Mouse (Mus musculus) intestine, embryonic 15.5 days (tissue): ENCODE results near the gene Lmo7. TPM values are rescaled to one million over a fixed set of nuclear protein-coding genes. Genes with fewer than 3 reads are reported as not detected.

Source experiments
- ATAC-seq: fragments of 200-750 bp; cut with Nextera tagmentation; 2 replicates; pipeline ENCODE4 v1.8.0; 2017; ENCODE audit warnings: moderate TSS enrichment, moderate library complexity
- H3K27ac ChIP-seq: fragments of 300-500 bp; sonication (generic); 2 replicates; pipeline ENCODE4 v1.5.1; 2015; ENCODE audit warnings: mild to moderate bottlenecking, inconsistent platforms
- H3K27me3 ChIP-seq: fragments of 300-500 bp; sonication (generic); replicated peaks from 2 replicates; pipeline ENCODE4 v1.6.1; 2015; ENCODE audit warnings: inconsistent platforms
- H3K36me3 ChIP-seq: fragments of 300-500 bp; sonication (generic); 2 replicates; pipeline ENCODE4 v1.6.1; 2015; ENCODE audit warnings: inconsistent platforms
- H3K4me1 ChIP-seq: fragments of 300-500 bp; sonication (generic); replicated peaks from 2 replicates; pipeline ENCODE4 v1.6.1; 2015; ENCODE audit warnings: inconsistent platforms
- H3K4me2 ChIP-seq: fragments of 300-500 bp; sonication (generic); replicated peaks from 2 replicates; pipeline ENCODE4 v1.6.1; 2015; ENCODE audit warnings: mild to moderate bottlenecking, inconsistent platforms
- H3K4me3 ChIP-seq: fragments of 300-500 bp; sonication (generic); replicated peaks from 2 replicates; pipeline ENCODE4 v1.5.1; 2015; ENCODE audit warnings: inconsistent platforms
- H3K9ac ChIP-seq: fragments of 300-500 bp; sonication (generic); 2 replicates; pipeline ENCODE4 v1.6.1; 2015; ENCODE audit warnings: inconsistent platforms
- H3K9me3 ChIP-seq: fragments of 300-500 bp; sonication (generic); 2 replicates; pipeline ENCODE4 v1.6.1; 2016; ENCODE audit warnings: inconsistent platforms
- WGBS: fragments of 180-500 bp; shearing (Covaris S2); methylation state at CpG from one replicate; pipeline ENCODE4 v1.1.7; 2015; 5-methylcytosine and 5-hydroxymethylcytosine counted together
- polyA plus RNA-seq: library from polyadenylated mRNA; unstranded; fragments of >200 nt; fragmentation: Nextera tagmentation; extraction: Ambion mirVana; gene quantifications from 2 replicates; pipeline ENCODE4 v1.2.1, GENCODE M21; 2015

Lmo7 gene
- polyA plus RNA-seq, 1 experiment from 2014 or later, result 19.5 TPM

- Histone ChIP-seq H3K9me3 (no peaks in the 10 kb centered on the region), H3K9ac (no peak overlapping the region), H3K27ac (no peak overlapping the region), H3K4me1 (no peaks in the 10 kb centered on the region), H3K4me3 (no peak overlapping the region), H3K27me3 (no peaks in the 10 kb centered on the region), H3K36me3 (peaks cover 3% of the 10 kb centered on the region), H3K4me2 (no peak overlapping the region)
- 84% methylated on average over 6 of the region's 6 CpGs for WGBS
- ATAC-seq, result no peak
Measured at GRCm38 (mm10) chr14:101898250-101898649, 168.5 kb downstream of the Lmo7 start.

GRCm38 (mm10) chr14:101901496-101901895 lies 171.7 kb downstream of the Lmo7 start:
- WGBS, result 43% methylated on average over 7 of the region's 7 CpGs
- ATAC-seq, result no peak
- Histone ChIP-seq H3K4me1 (no peaks in the 10 kb centered on the region), H3K4me3 (no peak overlapping the region), H3K9ac (no peak overlapping the region), H3K36me3 (peaks cover 3% of the 10 kb centered on the region), H3K4me2 (no peak overlapping the region), H3K27ac (no peak overlapping the region), H3K9me3 (no peaks in the 10 kb centered on the region), H3K27me3 (no peaks in the 10 kb centered on the region)

- Histone ChIP-seq H3K27me3 (no peaks in the 10 kb centered on the region), H3K4me3 (no peak overlapping the region), H3K27ac (no peak overlapping the region), H3K4me2 (no peak overlapping the region), H3K9ac (no peak overlapping the region), H3K9me3 (no peaks in the 10 kb centered on the region), H3K4me1 (no peaks in the 10 kb centered on the region), H3K36me3 (peaks cover 3% of the 10 kb centered on the region)
- WGBS, result 80% methylated on average over 7 of the region's 7 CpGs
- no peak for ATAC-seq
Measured at GRCm38 (mm10) chr14:101901976-101902375, 172.2 kb downstream of the Lmo7 start.

- ATAC-seq, result no peak
- WGBS, result 79% methylated on average over 5 of the region's 5 CpGs
Measured at GRCm38 (mm10) chr14:101903722-101904121, 174.0 kb downstream of the Lmo7 start.

GRCm38 (mm10) chr14:101911983-101912382 lies 182.2 kb downstream of the Lmo7 start:
- Histone ChIP-seq H3K36me3 (no peaks in the 10 kb centered on the region), H3K9me3 (no peaks in the 10 kb centered on the region), H3K27ac (no peak overlapping the region), H3K27me3 (no peaks in the 10 kb centered on the region), H3K4me3 (no peak overlapping the region), H3K9ac (no peak overlapping the region), H3K4me1 (no peaks in the 10 kb centered on the region), H3K4me2 (no peak overlapping the region)
- WGBS, result 75% methylated on average over 7 of the region's 7 CpGs
- ATAC-seq, result no peak

More at GRCm38 (mm10) chr14:101903722-101904121, 174.0 kb downstream of the Lmo7 start:
- Histone ChIP-seq H3K9me3 (no peaks in the 10 kb centered on the region), H3K27ac (no peak overlapping the region), H3K4me1 (no peaks in the 10 kb centered on the region), H3K4me3 (no peak overlapping the region), H3K4me2 (no peak overlapping the region), H3K27me3 (no peaks in the 10 kb centered on the region), H3K36me3 (peaks cover 3% of the 10 kb centered on the region), H3K9ac (no peak overlapping the region)

GRCm38 (mm10) chr14:101912392-101912791 lies 182.6 kb downstream of the Lmo7 start:
- H3K9me3 ChIP-seq, result no peaks in the 10 kb centered on the region
- no peak overlapping the region for H3K27ac ChIP-seq
- no peak overlapping the region for H3K9ac ChIP-seq
- no peak overlapping the region for H3K4me3 ChIP-seq
- no peaks in the 10 kb centered on the region for H3K4me1 ChIP-seq
- 86% methylated on average over 3 of the region's 3 CpGs for WGBS
- H3K4me2 ChIP-seq, result no peak overlapping the region
- no peaks in the 10 kb centered on the region for H3K36me3 ChIP-seq
- H3K27me3 ChIP-seq, result no peaks in the 10 kb centered on the region
- no peak for ATAC-seq

- no peaks in the 10 kb centered on the region for H3K36me3 ChIP-seq
- no peaks in the 10 kb centered on the region for H3K4me1 ChIP-seq
- H3K9me3 ChIP-seq, result no peaks in the 10 kb centered on the region
- H3K9ac ChIP-seq, result no peak overlapping the region
- H3K4me3 ChIP-seq, result no peak overlapping the region
- no peaks in the 10 kb centered on the region for H3K27me3 ChIP-seq
- H3K4me2 ChIP-seq, result no peak overlapping the region
- H3K27ac ChIP-seq, result no peak overlapping the region
- ATAC-seq, result peak; percentile 71
Measured at GRCm38 (mm10) chr14:101914321-101914720, 184.6 kb downstream of the Lmo7 start.

- Histone ChIP-seq H3K9ac (no peak overlapping the region), H3K4me1 (no peaks in the 10 kb centered on the region), H3K27ac (no peak overlapping the region), H3K36me3 (no peaks in the 10 kb centered on the region), H3K4me3 (no peak overlapping the region), H3K4me2 (no peak overlapping the region), H3K9me3 (no peaks in the 10 kb centered on the region), H3K27me3 (no peaks in the 10 kb centered on the region)
- no peak for ATAC-seq
- 75% methylated on average over 8 of the region's 8 CpGs for WGBS
Measured at GRCm38 (mm10) chr14:101915867-101916266, 186.1 kb downstream of the Lmo7 start.

- H3K4me3 ChIP-seq, result no peak overlapping the region
- 90% methylated on average over 5 of the region's 5 CpGs for WGBS
- H3K27me3 ChIP-seq, result no peaks in the 10 kb centered on the region
- H3K4me2 ChIP-seq, result no peak overlapping the region
- H3K36me3 ChIP-seq, result no peaks in the 10 kb centered on the region
- ATAC-seq, result no peak
- H3K4me1 ChIP-seq, result no peaks in the 10 kb centered on the region
- H3K9ac ChIP-seq, result no peak overlapping the region
- no peaks in the 10 kb centered on the region for H3K9me3 ChIP-seq
- no peak overlapping the region for H3K27ac ChIP-seq
Measured at GRCm38 (mm10) chr14:101918471-101918870, 188.7 kb downstream of the Lmo7 start.

GRCm38 (mm10) chr14:101927646-101928244 lies 198.0 kb downstream of the Lmo7 start:
- Histone ChIP-seq H3K27me3 (no peaks in the 10 kb centered on the region), H3K4me2 (no peak overlapping the region), H3K9me3 (no peaks in the 10 kb centered on the region), H3K4me1 (no peaks in the 10 kb centered on the region), H3K4me3 (no peak overlapping the region), H3K36me3 (no peaks in the 10 kb centered on the region), H3K27ac (no peak overlapping the region), H3K9ac (no peak overlapping the region)
- 85% methylated on average over 12 of the region's 12 CpGs for WGBS
- ATAC-seq, result no peak

GRCm38 (mm10) chr14:101930576-101931447 lies 201.1 kb downstream of the Lmo7 start:
- no peak overlapping the region for H3K9ac ChIP-seq
- no peaks in the 10 kb centered on the region for H3K4me1 ChIP-seq
- no peak for ATAC-seq
- H3K4me2 ChIP-seq, result no peak overlapping the region
- no peak overlapping the region for H3K4me3 ChIP-seq
- H3K27me3 ChIP-seq, result no peaks in the 10 kb centered on the region
- no peak overlapping the region for H3K27ac ChIP-seq
- 91% methylated on average over 25 of the region's 25 CpGs for WGBS
- H3K9me3 ChIP-seq, result no peaks in the 10 kb centered on the region
- no peaks in the 10 kb centered on the region for H3K36me3 ChIP-seq

- no peak for ATAC-seq
- no peak overlapping the region for H3K27ac ChIP-seq
- H3K4me3 ChIP-seq, result no peak overlapping the region
- H3K9ac ChIP-seq, result no peak overlapping the region
- H3K9me3 ChIP-seq, result no peaks in the 10 kb centered on the region
- H3K4me1 ChIP-seq, result no peaks in the 10 kb centered on the region
- WGBS, result 94% methylated on average over 4 of the region's 4 CpGs
- H3K36me3 ChIP-seq, result no peaks in the 10 kb centered on the region
- H3K4me2 ChIP-seq, result no peak overlapping the region
- no peaks in the 10 kb centered on the region for H3K27me3 ChIP-seq
Measured at GRCm38 (mm10) chr14:101931448-101931750, 201.6 kb downstream of the Lmo7 start.

GRCm38 (mm10) chr14:101933551-101933950 lies 203.8 kb downstream of the Lmo7 start:
- no peaks in the 10 kb centered on the region for H3K9me3 ChIP-seq
- no peaks in the 10 kb centered on the region for H3K27me3 ChIP-seq
- no peak overlapping the region for H3K9ac ChIP-seq
- H3K4me2 ChIP-seq, result no peak overlapping the region
- no peak overlapping the region for H3K27ac ChIP-seq
- H3K4me1 ChIP-seq, result no peaks in the 10 kb centered on the region
- no peak for ATAC-seq
- H3K4me3 ChIP-seq, result no peak overlapping the region
- WGBS, result 86% methylated on average over 9 of the region's 9 CpGs
- no peaks in the 10 kb centered on the region for H3K36me3 ChIP-seq
